Mouse (Mus musculus): ENCODE measurements at regions not wholly inside any gene's neighbourhood (a gene's known extent, or its start where the extent isn't known, plus 50 kb on each side); places are given as distances from the start of the nearest gene placed in this dataset.

GRCm38 (mm10) chr3:129400092-129400924, 67.8 kb upstream of the Enpep start:
- no peak for TF ChIP-seq CTCF (IDR thresholded peaks at IDR 0.05; ENCODE audit: borderline replicate concordance, insufficient read depth, low read length)
- TF ChIP-seq POLR2A (IDR thresholded peaks at IDR 0.05; ENCODE audit: low read depth, low read length) = no peak
